Mouse (Mus musculus): ENCODE measurements around the gene Hist1h2ad. TPM values are rescaled to one million over a fixed set of nuclear protein-coding genes. Genes with fewer than 3 reads are reported as not detected.
"Not testable (repeated sequence)": the region's sequence is repeated elsewhere in the genome, so short reads cannot be mapped to it uniquely, and the experiment has no call there.

The Hist1h2ad gene
- polyA plus RNA-seq, 1 experiment from 2014 or later: 2.9 TPM

DNA sequence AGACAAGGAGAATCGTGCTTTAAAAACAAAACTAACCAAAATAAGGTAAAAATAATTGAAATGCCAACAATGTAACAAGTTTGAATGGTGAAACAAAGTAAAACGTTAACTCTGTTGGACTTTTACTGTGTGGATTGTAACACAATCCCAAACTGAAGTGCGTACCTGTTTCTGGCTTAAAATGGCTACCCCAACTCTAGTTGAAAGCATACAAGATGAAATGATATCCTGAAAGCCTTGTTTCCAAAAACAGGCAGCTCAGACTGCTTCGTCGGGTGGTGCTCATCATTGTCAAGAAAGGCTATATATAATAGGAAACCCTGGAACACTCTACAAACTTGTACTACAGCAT, 12.7 kb upstream of the Hist1h2ad start:
- WGBS: 0% methylated on average over 2 of the region's 5 CpGs
- H3K36me3 ChIP-seq (ENCODE audit: control insufficient read depth, insufficient read depth, low read length); H3K4me1 ChIP-seq (replicated peaks; ENCODE audit: control insufficient read depth, insufficient read depth, low read length); ATAC-seq (ENCODE audit: low read depth); H3K9me3 ChIP-seq (ENCODE audit: control insufficient read depth, low read length); H3K27me3 ChIP-seq (ENCODE audit: control insufficient read depth, insufficient read depth, low read depth, low read length): not testable (repeated sequence)
- Histone ChIP-seq H3K4me3 (ENCODE audit: low read length) (peak overlapping the region; percentile 49), H3K27ac (ENCODE audit: low read length) (peak overlapping the region; percentile 99; the same call in 1 of the 2 replicates), H3K9ac (ENCODE audit: low read length) (peak overlapping the region; percentile 63), H3K4me2 (ENCODE audit: low read depth, low read length) (peak overlapping the region; percentile 61)

DNA sequence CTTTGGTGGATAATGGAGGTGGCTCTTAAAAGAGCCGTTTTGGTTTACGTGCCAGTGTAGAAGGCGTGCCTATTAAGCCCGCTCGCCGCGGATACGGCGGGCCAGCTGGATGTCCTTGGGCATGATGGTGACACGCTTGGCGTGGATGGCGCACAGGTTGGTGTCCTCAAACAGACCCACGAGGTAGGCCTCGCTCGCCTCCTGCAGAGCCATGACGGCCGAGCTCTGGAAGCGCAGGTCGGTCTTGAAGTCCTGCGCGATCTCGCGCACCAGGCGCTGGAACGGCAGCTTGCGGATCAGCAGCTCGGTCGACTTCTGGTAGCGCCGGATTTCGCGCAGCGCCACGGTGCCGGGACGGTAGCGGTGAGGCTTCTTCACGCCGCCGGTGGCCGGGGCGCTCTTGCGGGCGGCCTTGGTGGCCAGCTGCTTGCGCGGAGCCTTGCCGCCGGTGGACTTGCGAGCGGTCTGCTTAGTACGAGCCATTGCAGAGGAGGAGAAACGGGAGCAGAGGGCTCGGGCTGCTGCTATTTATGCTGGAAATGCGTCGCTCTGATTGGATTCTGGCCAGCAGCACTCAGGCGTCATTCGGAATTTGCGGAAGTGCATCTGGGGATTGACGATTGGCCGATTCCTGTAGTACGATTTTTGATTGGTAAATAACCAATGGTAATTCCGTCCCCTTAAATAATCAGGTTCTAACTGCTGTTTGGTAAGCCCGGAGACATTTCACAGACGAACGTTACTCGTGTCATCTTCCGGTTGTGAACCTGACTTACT, 12.1 kb upstream of the Hist1h2ad start, which contains the start of gene Hist1h3e:
Gene Hist1h3e (minus strand): TSS at position 487 of the 777 bp plus-strand sequence.
- peak; percentile 92 for ATAC-seq (ENCODE audit: low read depth)

DNA sequence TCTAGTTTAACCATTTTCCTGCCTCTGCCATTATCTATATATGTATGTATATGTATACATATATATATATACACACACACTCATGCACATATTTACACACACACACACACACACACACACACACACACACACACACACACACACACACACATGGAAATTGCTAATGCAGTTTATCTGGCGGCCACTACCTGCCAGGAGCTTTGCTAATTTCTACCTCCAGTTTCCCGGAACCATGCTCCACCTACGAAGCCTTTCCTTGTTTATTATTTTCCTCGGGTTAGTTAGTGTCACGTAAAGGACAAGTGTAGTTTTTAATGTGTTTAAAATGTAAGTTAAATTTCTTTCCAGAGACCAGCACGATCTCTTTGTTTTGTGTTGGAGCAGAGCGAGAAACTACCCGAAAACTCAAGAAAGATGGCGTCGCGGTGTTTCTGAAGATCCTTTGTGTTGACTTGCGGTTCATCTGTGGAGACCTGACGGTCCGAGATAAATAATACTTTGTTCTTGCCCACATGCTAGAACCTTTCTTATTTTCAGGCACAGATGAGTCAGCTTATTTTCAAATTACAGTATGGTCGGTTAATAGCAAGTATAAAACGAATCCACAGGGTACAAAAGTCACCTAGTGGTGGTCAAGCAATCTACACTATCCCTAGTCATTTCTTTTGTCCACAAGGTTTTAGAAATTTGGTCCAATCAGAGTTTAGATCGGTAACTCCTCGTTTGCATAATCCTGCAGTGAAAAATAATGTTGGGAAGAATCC, 11.3 kb upstream of the Hist1h2ad start:
- Histone ChIP-seq H3K4me1 (replicated peaks; ENCODE audit: control insufficient read depth, insufficient read depth, low read length) (no peaks in the 10 kb centered on the region), H3K27me3 (ENCODE audit: control insufficient read depth, insufficient read depth, low read depth, low read length) (no peaks in the 10 kb centered on the region), H3K27ac (ENCODE audit: low read length) (peak overlapping the region; percentile 99), H3K9ac (ENCODE audit: low read length) (peak overlapping the region; percentile 63), H3K4me3 (ENCODE audit: low read length) (peak overlapping the region; percentile 49), H3K36me3 (ENCODE audit: control insufficient read depth, insufficient read depth, low read length) (no peaks in the 10 kb centered on the region), H3K9me3 (ENCODE audit: control insufficient read depth, low read length) (no peaks in the 10 kb centered on the region), H3K4me2 (ENCODE audit: low read depth, low read length) (peak overlapping the region; percentile 61)
- peak; percentile 69 for ATAC-seq (ENCODE audit: low read depth)
- 2% methylated on average over 18 of the region's 18 CpGs for WGBS

More for the DNA sequence above, 12.1 kb upstream of the Hist1h2ad start, which contains the start of gene Hist1h3e:
- H3K27me3 ChIP-seq (ENCODE audit: control insufficient read depth, insufficient read depth, low read depth, low read length); H3K9me3 ChIP-seq (ENCODE audit: control insufficient read depth, low read length); H3K36me3 ChIP-seq (ENCODE audit: control insufficient read depth, insufficient read depth, low read length); H3K4me1 ChIP-seq (replicated peaks; ENCODE audit: control insufficient read depth, insufficient read depth, low read length): not testable (repeated sequence)
- H3K4me2 ChIP-seq (ENCODE audit: low read depth, low read length): peak within 1 kb of the TSS; percentile 61
- peak within 1 kb of the TSS; percentile 63 for H3K9ac ChIP-seq (ENCODE audit: low read length)
- H3K27ac ChIP-seq (ENCODE audit: low read length): peak within 1 kb of the TSS; percentile 99
- WGBS: under 1% methylated on average over 45 of the region's 67 CpGs
- peak within 1 kb of the TSS; percentile 49 for H3K4me3 ChIP-seq (ENCODE audit: low read length)

DNA sequence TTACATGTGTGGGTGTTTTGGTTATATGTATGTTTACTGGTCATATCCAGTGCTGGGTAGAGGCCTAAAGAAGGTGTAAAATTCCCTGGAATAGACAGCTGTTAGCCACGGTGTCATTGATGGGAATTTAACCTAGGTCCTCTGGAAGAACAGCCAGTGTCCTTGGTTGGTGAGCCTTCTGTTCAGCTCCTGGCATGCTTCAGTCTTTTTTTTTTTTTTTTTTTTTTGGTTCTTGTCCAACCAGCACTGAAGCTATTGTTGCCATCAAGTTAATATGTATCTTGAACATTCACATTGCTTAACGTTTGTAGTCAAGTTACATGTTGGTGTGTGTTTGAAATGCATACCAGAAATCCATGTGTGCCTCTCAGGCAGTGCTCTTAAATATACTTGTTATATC, 9.7 kb upstream of the Hist1h2ad start:
- Histone ChIP-seq H3K27me3 (ENCODE audit: control insufficient read depth, insufficient read depth, low read depth, low read length) (no peaks in the 10 kb centered on the region), H3K9ac (ENCODE audit: low read length) (no peak overlapping the region), H3K4me2 (ENCODE audit: low read depth, low read length) (no peak overlapping the region), H3K36me3 (ENCODE audit: control insufficient read depth, insufficient read depth, low read length) (no peaks in the 10 kb centered on the region), H3K4me3 (ENCODE audit: low read length) (no peak overlapping the region), H3K27ac (ENCODE audit: low read length) (no peak overlapping the region), H3K9me3 (ENCODE audit: control insufficient read depth, low read length) (no peaks in the 10 kb centered on the region), H3K4me1 (replicated peaks; ENCODE audit: control insufficient read depth, insufficient read depth, low read length) (no peaks in the 10 kb centered on the region)
- ATAC-seq (ENCODE audit: low read depth): no peak
- 65% methylated on average over 2 of the region's 2 CpGs for whole genome bisulfite sequencing

DNA sequence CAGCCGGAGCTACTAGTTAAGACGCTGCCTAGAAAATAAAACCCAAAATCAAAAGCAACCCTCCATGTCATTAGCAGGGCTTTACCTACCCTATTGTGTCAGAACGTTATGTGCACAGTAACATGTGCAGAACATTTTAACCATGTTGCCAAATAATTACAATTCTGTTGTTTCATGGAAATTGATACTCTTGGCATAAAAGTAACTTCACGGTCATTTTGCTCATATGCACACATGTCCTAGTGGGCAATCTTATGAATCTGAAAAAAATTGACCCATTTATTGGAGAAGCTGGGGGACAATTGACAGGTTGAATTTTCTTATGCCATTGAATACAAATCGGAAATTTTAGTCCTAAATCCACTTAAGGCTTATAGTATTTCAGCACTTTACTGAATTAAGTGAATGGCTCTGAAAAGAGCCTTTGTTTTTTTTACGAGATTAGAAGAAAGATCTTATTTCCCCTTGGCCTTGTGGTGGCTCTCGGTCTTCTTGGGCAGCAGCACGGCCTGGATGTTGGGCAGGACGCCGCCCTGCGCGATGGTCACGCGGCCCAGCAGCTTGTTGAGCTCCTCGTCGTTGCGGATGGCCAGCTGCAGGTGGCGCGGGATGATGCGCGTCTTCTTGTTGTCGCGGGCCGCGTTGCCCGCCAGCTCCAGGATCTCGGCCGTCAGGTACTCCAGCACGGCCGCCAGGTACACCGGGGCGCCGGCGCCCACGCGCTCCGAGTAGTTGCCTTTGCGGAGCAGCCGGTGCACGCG, 3.7 kb upstream of the Hist1h2ad start:
- H3K9me3 ChIP-seq (ENCODE audit: control insufficient read depth, low read length); H3K36me3 ChIP-seq (ENCODE audit: control insufficient read depth, insufficient read depth, low read length); H3K27me3 ChIP-seq (ENCODE audit: control insufficient read depth, insufficient read depth, low read depth, low read length); H3K4me1 ChIP-seq (replicated peaks; ENCODE audit: control insufficient read depth, insufficient read depth, low read length): not testable (repeated sequence)
- under 1% methylated on average over 15 of the region's 41 CpGs for WGBS
- peak; percentile 6; the same call in 1 of the 2 replicates for ATAC-seq (ENCODE audit: low read depth)
- H3K27ac ChIP-seq (ENCODE audit: low read length): peak overlapping the region; percentile 98
- H3K4me2 ChIP-seq (ENCODE audit: low read depth, low read length): peak overlapping the region; percentile 42
- H3K4me3 ChIP-seq (ENCODE audit: low read length): peak overlapping the region; percentile 44
- peak overlapping the region; percentile 62 for H3K9ac ChIP-seq (ENCODE audit: low read length)

DNA sequence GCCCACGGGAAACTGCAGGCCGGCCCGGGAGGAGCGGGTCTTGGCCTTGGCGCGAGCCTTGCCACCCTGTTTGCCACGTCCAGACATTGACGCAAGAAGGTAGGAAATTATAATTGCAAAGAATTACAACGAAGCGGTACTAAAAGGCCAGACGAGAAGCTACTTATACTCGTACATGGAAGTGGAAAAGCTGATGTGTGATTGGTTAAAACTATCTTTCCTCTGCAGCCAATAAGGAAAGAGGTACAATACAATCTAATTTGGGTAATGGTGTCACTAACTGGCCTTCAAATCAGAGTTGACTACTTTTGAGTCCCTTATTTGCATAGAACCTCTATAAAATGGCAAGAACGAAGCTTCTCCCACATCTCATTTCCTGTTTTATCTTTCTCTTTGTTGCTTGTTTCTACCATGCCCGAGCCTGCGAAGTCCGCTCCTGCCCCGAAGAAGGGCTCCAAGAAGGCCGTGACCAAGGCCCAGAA, 3.1 kb upstream of the Hist1h2ad start, which contains the start of the genes Hist1h2ae and Hist1h2bg:
Gene Hist1h2ae (minus strand): TSS at position 199 of the 482 bp plus-strand sequence.
Gene Hist1h2bg (plus strand): TSS at position 375 of the 482 bp plus-strand sequence.
- WGBS: under 1% methylated on average over 18 of the region's 18 CpGs
- peak within 1 kb of the TSS; percentile 98 for H3K27ac ChIP-seq (ENCODE audit: low read length)
- H3K9ac ChIP-seq (ENCODE audit: low read length): peak within 1 kb of the TSS; percentile 70
- peaks cover 2% of the 10 kb centered on the region; the same call in 1 of the 2 replicates for H3K4me1 ChIP-seq (replicated peaks; ENCODE audit: control insufficient read depth, insufficient read depth, low read length)
- H3K4me2 ChIP-seq (ENCODE audit: low read depth, low read length): peak within 1 kb of the TSS; percentile 85
- H3K36me3 ChIP-seq (ENCODE audit: control insufficient read depth, insufficient read depth, low read length): no peaks in the 10 kb centered on the region
- ATAC-seq (ENCODE audit: low read depth): peak; percentile 89
- no peaks in the 10 kb centered on the region for H3K9me3 ChIP-seq (ENCODE audit: control insufficient read depth, low read length)
- H3K4me3 ChIP-seq (ENCODE audit: low read length): peak within 1 kb of the TSS; percentile 52
- no peaks in the 10 kb centered on the region for H3K27me3 ChIP-seq (ENCODE audit: control insufficient read depth, insufficient read depth, low read depth, low read length)

DNA sequence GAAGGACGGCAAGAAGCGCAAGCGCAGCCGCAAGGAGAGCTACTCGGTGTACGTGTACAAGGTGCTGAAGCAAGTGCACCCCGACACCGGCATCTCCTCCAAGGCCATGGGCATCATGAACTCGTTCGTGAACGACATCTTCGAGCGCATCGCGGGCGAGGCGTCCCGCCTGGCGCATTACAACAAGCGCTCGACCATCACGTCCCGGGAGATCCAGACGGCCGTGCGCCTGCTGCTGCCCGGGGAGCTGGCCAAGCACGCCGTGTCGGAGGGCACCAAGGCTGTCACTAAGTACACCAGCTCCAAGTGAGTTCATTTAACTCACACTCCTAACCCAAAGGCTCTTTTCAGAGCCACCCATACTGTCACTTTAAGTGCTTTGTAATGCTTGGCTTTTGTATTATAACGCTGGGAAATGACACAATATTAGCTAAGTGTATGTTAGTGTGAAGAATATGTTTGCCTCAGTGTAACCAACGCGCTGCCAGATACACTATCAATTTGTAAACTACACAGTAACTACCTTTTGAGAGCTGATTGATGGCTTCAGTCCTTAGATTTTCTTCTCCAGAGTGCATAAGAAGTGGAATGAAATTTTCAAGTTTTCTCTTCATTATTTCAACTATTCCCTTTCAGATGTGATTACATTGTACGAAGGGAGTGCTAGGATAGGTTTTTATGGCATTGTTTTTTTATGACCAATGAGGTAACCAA, 2.5 kb upstream of the Hist1h2ad start:
- H3K9me3 ChIP-seq (ENCODE audit: control insufficient read depth, low read length); H3K4me1 ChIP-seq (replicated peaks; ENCODE audit: control insufficient read depth, insufficient read depth, low read length); H3K27me3 ChIP-seq (ENCODE audit: control insufficient read depth, insufficient read depth, low read depth, low read length); H3K36me3 ChIP-seq (ENCODE audit: control insufficient read depth, insufficient read depth, low read length); ATAC-seq (ENCODE audit: low read depth): not testable (repeated sequence)
- WGBS: 0% methylated on average over 11 of the region's 34 CpGs
- H3K9ac ChIP-seq (ENCODE audit: low read length): peak overlapping the region; percentile 70
- H3K4me3 ChIP-seq (ENCODE audit: low read length): peak overlapping the region; percentile 52
- H3K27ac ChIP-seq (ENCODE audit: low read length): peak overlapping the region; percentile 98
- H3K4me2 ChIP-seq (ENCODE audit: low read depth, low read length): peak overlapping the region; percentile 85

DNA sequence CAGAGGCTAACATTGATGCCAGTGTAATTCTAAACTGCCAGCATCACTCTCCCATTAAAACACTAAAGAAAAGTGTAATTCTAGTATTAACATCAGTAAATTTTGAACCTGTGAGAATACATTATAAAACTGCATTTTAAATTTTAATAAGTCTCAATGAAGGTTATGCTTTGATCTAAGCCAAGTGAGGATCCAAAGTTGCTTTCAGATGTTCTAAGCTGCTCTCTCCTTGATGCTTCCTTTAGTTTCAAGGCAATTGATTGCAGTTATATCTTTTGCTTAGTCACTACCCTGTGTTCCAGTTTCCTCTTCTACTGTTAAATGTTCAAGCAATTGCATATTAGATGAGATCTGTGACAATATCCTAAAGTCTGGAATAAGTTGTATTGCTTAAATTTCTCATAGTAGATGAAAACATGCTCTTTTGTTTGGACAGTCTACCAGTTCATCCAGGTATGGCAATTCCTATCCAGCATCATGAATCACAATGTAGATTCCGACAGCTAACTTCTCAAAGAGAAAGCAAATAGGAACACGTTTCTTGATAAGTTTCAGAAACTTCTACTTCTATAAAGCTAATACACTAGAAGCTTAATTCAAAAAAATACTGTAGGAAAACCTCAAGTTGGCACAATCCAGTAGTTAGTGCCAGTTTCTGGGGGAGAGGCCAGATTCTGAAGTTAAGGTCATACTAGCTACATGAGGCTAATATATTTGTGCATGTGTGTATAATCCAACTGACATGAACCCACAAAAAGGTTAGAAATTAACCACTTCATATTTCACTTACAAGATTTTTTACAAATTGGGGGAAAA, 1.8 kb upstream of the Hist1h2ad start:
- Histone ChIP-seq H3K27me3 (ENCODE audit: control insufficient read depth, insufficient read depth, low read depth, low read length) (no peaks in the 10 kb centered on the region), H3K4me1 (replicated peaks; ENCODE audit: control insufficient read depth, insufficient read depth, low read length) (peaks cover 8% of the 10 kb centered on the region; the same call in 1 of the 2 replicates), H3K9me3 (ENCODE audit: control insufficient read depth, low read length) (no peaks in the 10 kb centered on the region), H3K4me3 (ENCODE audit: low read length) (peak overlapping the region; percentile 52), H3K36me3 (ENCODE audit: control insufficient read depth, insufficient read depth, low read length) (no peaks in the 10 kb centered on the region), H3K4me2 (ENCODE audit: low read depth, low read length) (peak overlapping the region; percentile 85), H3K27ac (ENCODE audit: low read length) (peak overlapping the region; percentile 98), H3K9ac (ENCODE audit: low read length) (peak overlapping the region; percentile 70)
- ATAC-seq (ENCODE audit: low read depth): no peak
- WGBS: 15% methylated on average over 2 of the region's 2 CpGs

All from lung, embryonic 16.5 days (tissue).